Mouse (Mus musculus): ENCODE results near the gene Ucn.
A peak's percentile ranks its signal among the peaks of the same experiment; 100 is the strongest.

DNA sequence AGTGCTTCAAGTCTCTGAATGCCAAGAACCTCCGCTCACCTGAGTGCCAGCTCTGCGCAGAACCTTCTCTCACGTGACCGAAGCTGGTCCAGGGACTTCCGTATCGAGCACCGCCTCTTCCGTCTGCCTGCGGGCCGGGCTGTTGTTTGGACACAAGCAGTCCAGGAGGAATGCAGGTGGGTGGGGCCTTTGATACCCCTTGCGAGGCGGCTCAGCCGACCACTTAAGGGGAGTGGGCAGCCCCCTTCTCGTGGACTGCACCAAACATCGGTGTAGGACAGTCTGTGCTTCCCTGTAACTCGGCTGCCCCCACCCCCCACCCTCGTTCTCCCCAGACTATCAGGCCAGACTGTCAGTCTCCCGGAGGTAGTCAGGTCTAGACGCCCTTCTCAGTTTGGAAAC lies 15.5 kb upstream of the Ucn start, which contains the start of gene Mpv17:
- TF ChIP-seq TAL1 (IDR thresholded peaks at IDR 0.05; ENCODE audit: low read length) (no peak), POLR2A (IDR thresholded peaks at IDR 0.05; ENCODE audit: control insufficient read depth in 1 of 2, insufficient read depth in 1 of 2, low read depth in 1 of 2, low read length in 2 of 2, poor library complexity in 1 of 2) (peak in 1 of 2 experiments; percentile 83; a peak in 2 of 4 replicates), ZC3H11A (IDR thresholded peaks at IDR 0.05; ENCODE audit: low read depth, low read length) (no peak), ZMIZ1 (IDR thresholded peaks at IDR 0.05; ENCODE audit: low read depth, low read length) (peak; percentile 85; the same call in 1 of the 2 replicates), MYC (IDR thresholded peaks at IDR 0.05; ENCODE audit: low read depth, low read length) (no peak; the same call in 1 of the 2 replicates), CTCF (IDR thresholded peaks at IDR 0.05 in 2 of 3, conservative IDR thresholded peaks at IDR 0.05 in 1 of 3; ENCODE audit: control insufficient read depth in 1 of 3, insufficient read depth in 1 of 3, low read depth in 2 of 3, low read length in 3 of 3, poor library complexity in 1 of 3, severe bottlenecking in 1 of 3) (no peak), NRF1 (IDR thresholded peaks at IDR 0.05; ENCODE audit: insufficient read depth, low read depth, low read length, poor library complexity, severe bottlenecking) (peak; percentile 75), GATA1 (IDR thresholded peaks at IDR 0.05; ENCODE audit: low read depth, low read length) (no peak), POLR2AphosphoS5 (IDR thresholded peaks at IDR 0.05; ENCODE audit: borderline replicate concordance, low read depth, low read length) (0 out of 2 replicates have a peak, but pooled peaks have one; percentile 47), EP300 (IDR thresholded peaks at IDR 0.05; ENCODE audit: low read depth in 1 of 2, low read length in 2 of 2) (no peak), E2F4 (IDR thresholded peaks at IDR 0.05; ENCODE audit: borderline replicate concordance, low read depth, low read length) (no peak), UBTF (IDR thresholded peaks at IDR 0.05; ENCODE audit: borderline replicate concordance, insufficient read depth, low read depth, low read length) (no peak), GABPA (IDR thresholded peaks at IDR 0.05; ENCODE audit: low read depth, low read length) (no peak)

All from MEL (cell line).